Comparison of ENCODE assay signal across 17 mouse cellular contexts in the genomic region with DNA sequence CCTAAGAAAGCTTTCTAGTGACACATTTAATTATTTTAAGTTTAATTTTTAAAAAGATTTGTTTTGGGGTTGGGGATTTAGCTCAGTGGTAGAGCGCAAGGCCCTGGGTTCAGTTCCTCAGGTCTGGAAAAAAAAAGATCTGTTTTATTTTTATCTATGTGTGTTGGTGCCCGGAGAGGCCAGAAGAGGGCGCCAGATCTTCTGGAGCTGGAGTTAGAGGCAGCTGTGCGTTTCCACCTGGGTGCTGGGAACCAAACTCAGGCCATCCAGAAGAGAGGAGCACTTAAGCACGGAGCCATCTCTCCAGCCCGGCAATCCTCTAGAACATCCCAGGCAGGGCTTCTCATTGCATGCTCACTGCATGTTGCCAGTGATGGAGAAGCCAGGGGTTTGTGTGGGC. TPM values are rescaled to one million over a fixed set of nuclear protein-coding genes. Genes with fewer than 3 reads are reported as not detected.
DNase-seq lines count a peak whose midpoint lies in the region; ATAC-seq and TF ChIP-seq lines count a peak whose summit lies in the region.
"Had no signal": no experiment of that assay in that cellular context is flagged by ENCODE, and none has a peak within 500 bp of the region (broad histone marks: within the 10 kb centered on the region; RNA-seq: fewer than 3 reads in every experiment).

No protein-coding gene starts in this region.

- H3K27me3 ChIP-seq in heart, adult 2 months (ENCODE audit: control insufficient read depth, insufficient read depth, low read length) = no peaks in the 10 kb centered on the region
- H3K27me3 ChIP-seq in lung, embryonic 14.5 days (ENCODE audit: insufficient read depth, low read length) = no peaks in the 10 kb centered on the region
- no peaks in the 10 kb centered on the region for H3K27me3 ChIP-seq in heart, embryonic 12.5 days (replicated peaks)
- H3K27me3 ChIP-seq: embryonic facial prominence, embryonic 12.5 days; limb, embryonic 12.5 days; Patski had no signal

- no peak for DNase-seq in heart, adult 2 months
- DNase-seq in heart, postnatal 10 days = no peak
- DNase-seq in lung, embryonic 14.5 days = no peak
- DNase-seq in lung, postnatal 10 days = no peak
- DNase-seq in ES-CJ7 (ENCODE audit: low read depth, low spot score) = peak; percentile 46
- peak; percentile 40 for DNase-seq in naive thymus-derived CD4-positive, alpha-beta T cell, adult 2 months (ENCODE audit: low read depth)
- DNase-seq: adrenal gland, adult 2 months; kidney, adult 11 months; kidney, postnatal 36 days; right cerebral cortex, postnatal 25 days had no signal

- no peak overlapping the region for H3K9ac ChIP-seq in heart, adult 2 months (ENCODE audit: low read depth, low read length)
- no peak overlapping the region for H3K9ac ChIP-seq in lung, embryonic 14.5 days
- H3K9ac ChIP-seq in heart, embryonic 12.5 days = no peak overlapping the region
- H3K9ac ChIP-seq: embryonic facial prominence, embryonic 12.5 days; limb, embryonic 12.5 days had no signal

- TF ChIP-seq EP300 in heart, adult 2 months (IDR thresholded peaks at IDR 0.05; ENCODE audit: insufficient read depth, low read depth, low read length) = no peak

- no peak for ATAC-seq in lung, embryonic 14.5 days (ENCODE audit: insufficient read depth)
- no peak for ATAC-seq in heart, embryonic 12.5 days (ENCODE audit: insufficient number of reproducible peaks, low FRiP score)
- ATAC-seq: Patski had no signal

- TF ChIP-seq CTCF in heart, adult 2 months (IDR thresholded peaks at IDR 0.05) = peak; percentile 43
- peak; percentile 22; the same call in 1 of the 2 replicates for TF ChIP-seq CTCF in lung, embryonic 14.5 days (IDR thresholded peaks at IDR 0.05; ENCODE audit: low read depth)

- intact Hi-C loops in heart, adult 2 months (cut with DNase I) = no loop called here
- intact Hi-C loops in heart, postnatal 10 days (cut with DNase I) = no loop called here

- no peak for TF ChIP-seq POLR2A in heart, adult 2 months (IDR thresholded peaks at IDR 0.05; ENCODE audit: insufficient read depth, low read depth, low read length)

- WGBS in heart, adult 2 months = 89% methylated on average over 6 of the region's 6 CpGs
- WGBS in lung, embryonic 14.5 days = 89% methylated on average over 6 of the region's 6 CpGs
- WGBS in heart, embryonic 12.5 days = 84% methylated on average over 6 of the region's 6 CpGs

- H3K9me3 ChIP-seq in lung, embryonic 14.5 days (ENCODE audit: low read depth, low read length) = no peaks in the 10 kb centered on the region
- H3K9me3 ChIP-seq in heart, embryonic 12.5 days (replicated peaks) = no peaks in the 10 kb centered on the region
- H3K9me3 ChIP-seq: embryonic facial prominence, embryonic 12.5 days had no signal

- H3K4me2 ChIP-seq in lung, embryonic 14.5 days = no peak overlapping the region
- H3K4me2 ChIP-seq in heart, embryonic 12.5 days = no peak overlapping the region
- H3K4me2 ChIP-seq: embryonic facial prominence, embryonic 12.5 days; heart, embryonic 11.5 days; limb, embryonic 12.5 days; midbrain, embryonic 11.5 days had no signal

- no peak overlapping the region for H3K27ac ChIP-seq in heart, adult 2 months
- H3K27ac ChIP-seq in lung, embryonic 14.5 days (ENCODE audit: low read depth) = no peak overlapping the region
- no peak overlapping the region for H3K27ac ChIP-seq in heart, embryonic 12.5 days (ENCODE audit: poor library complexity, severe bottlenecking)
- H3K27ac ChIP-seq: embryonic facial prominence, embryonic 12.5 days; limb, embryonic 12.5 days had no signal

- H3K36me3 ChIP-seq in heart, adult 2 months (ENCODE audit: control insufficient read depth, insufficient read depth, low read length) = no peaks in the 10 kb centered on the region
- H3K36me3 ChIP-seq in lung, embryonic 14.5 days (ENCODE audit: insufficient read depth) = peaks cover 54% of the 10 kb centered on the region
- peaks cover 73% of the 10 kb centered on the region for H3K36me3 ChIP-seq in heart, embryonic 12.5 days

- peaks cover 2% of the 10 kb centered on the region; the same call in 1 of the 2 replicates for H3K4me1 ChIP-seq in heart, adult 2 months (ENCODE audit: control insufficient read depth, insufficient read depth, low read length)
- H3K4me1 ChIP-seq in lung, embryonic 14.5 days (ENCODE audit: insufficient read depth) = no peaks in the 10 kb centered on the region
- H3K4me1 ChIP-seq in heart, embryonic 12.5 days (replicated peaks) = peaks cover 8% of the 10 kb centered on the region
- H3K4me1 ChIP-seq: embryonic facial prominence, embryonic 12.5 days; limb, embryonic 12.5 days had no signal

- H3K4me3 ChIP-seq in heart, adult 2 months = no peak overlapping the region
- H3K4me3 ChIP-seq in lung, embryonic 14.5 days (ENCODE audit: low read depth, low read length) = no peak overlapping the region
- H3K4me3 ChIP-seq in heart, embryonic 12.5 days = no peak overlapping the region
- H3K4me3 ChIP-seq: embryonic facial prominence, embryonic 12.5 days; limb, embryonic 12.5 days had no signal

- no peaks in the 10 kb centered on the region for H3K79me2 ChIP-seq in heart, adult 2 months (replicated peaks; ENCODE audit: control insufficient read depth, insufficient read depth, low read length)

RNA-seq across cellular contexts. Expression of gene Pink1, which starts 9.7 kb away (rescaled TPM):
- total RNA-seq in heart, adult 2 months (2021) = 100 to 1,000 TPM; 719 to 844 TPM
- 423 and 554 TPM in 2 replicates for polyA plus RNA-seq in heart, adult 2 months (2012; rRNA removed)
- total RNA-seq in heart, postnatal 10 days (2021) = 100 to 1,000 TPM; 272 to 301 TPM
- 22.2 and 25.1 TPM in 2 replicates for polyA plus RNA-seq in lung, embryonic 14.5 days (2014; fragmentation: Nextera tagmentation; extraction: Ambion mirVana)
- polyA plus RNA-seq in heart, embryonic 12.5 days (2016; fragmentation: Nextera tagmentation; extraction: Ambion mirVana) = 72.6 and 78.6 TPM in 2 replicates

RNA-seq across cellular contexts. Expression of gene Ddost, which starts 11.8 kb away (rescaled TPM):
- total RNA-seq in heart, adult 2 months (2021) = 10 to 100 TPM; 63.2 to 68.9 TPM
- 84.4 and 96.9 TPM in 2 replicates for polyA plus RNA-seq in heart, adult 2 months (2012; rRNA removed)
- 10 to 100 TPM; 87.3 to 89.2 TPM for total RNA-seq in heart, postnatal 10 days (2021)
- polyA plus RNA-seq in lung, embryonic 14.5 days (2014; fragmentation: Nextera tagmentation; extraction: Ambion mirVana) = 371 and 379 TPM in 2 replicates
- polyA plus RNA-seq in heart, embryonic 12.5 days (2016; fragmentation: Nextera tagmentation; extraction: Ambion mirVana) = 316 and 318 TPM in 2 replicates

RNA-seq across cellular contexts. Expression of gene Cda, which starts 51.4 kb away (rescaled TPM):
- total RNA-seq in heart, adult 2 months (2021) = 1 to 10 TPM; 1.4 TPM
- 1.9 and 3.3 TPM in 2 replicates for polyA plus RNA-seq in heart, adult 2 months (2012; rRNA removed)
- 1 to 10 TPM; 4.5 to 6.7 TPM for total RNA-seq in heart, postnatal 10 days (2021)
- polyA plus RNA-seq in lung, embryonic 14.5 days (2014; fragmentation: Nextera tagmentation; extraction: Ambion mirVana) = 24.1 and 24.4 TPM in 2 replicates
- polyA plus RNA-seq in heart, embryonic 12.5 days (2016; fragmentation: Nextera tagmentation; extraction: Ambion mirVana) = 9.3 and 10.9 TPM in 2 replicates
- total RNA-seq: hematopoietic stem cell, adult 5-6 weeks had no signal

Comparison
In these comparisons a context has a peak if more than half of its experiments do, and no peak if none do; other contexts are left out.
1. DNase-seq: peak in ES-CJ7 (single experiment) and naive thymus-derived CD4-positive, alpha-beta T cell, adult 2 months (single experiment); none in heart, adult 2 months (0 of 2), heart, postnatal 10 days (0 of 2), lung, embryonic 14.5 days (single experiment) and lung, postnatal 10 days (single experiment).